Mouse (Mus musculus) limb, embryonic 14.5 days (tissue): ENCODE measurements at regions not wholly inside any gene's neighbourhood (a gene's known extent, or its start where the extent isn't known, plus 50 kb on each side); places are given as distances from the start of the nearest gene placed in this dataset.

Experiments
- ATAC-seq: fragments of 200-750 bp; cut with Nextera tagmentation; 2 replicates; pipeline ENCODE4 v1.8.0; 2017; ENCODE audit warnings: low read depth, moderate number of reproducible peaks, moderate TSS enrichment; ENCODE audit not compliant: low FRiP score
- DNase-seq: peaks from one replicate; pipeline ENCODE4 v3.0.0-alpha.2; 2015; ENCODE audit warnings: low spot score
- H3K27ac ChIP-seq: fragments of 300-500 bp; sonication (generic); replicated peaks from 2 replicates; pipeline ENCODE4 v1.5.1; 2014; ENCODE audit warnings: low read depth, mild to moderate bottlenecking, low read length, moderate library complexity, mixed read lengths
- H3K27me3 ChIP-seq: fragments of 300-500 bp; sonication (generic); 2 replicates; pipeline ENCODE4 v1.6.1; 2014; ENCODE audit warnings: low read length, mixed read lengths; ENCODE audit not compliant: control insufficient read depth, insufficient read depth
- H3K36me3 ChIP-seq: fragments of 300-500 bp; sonication (generic); 2 replicates; pipeline ENCODE4 v1.6.1; 2014; ENCODE audit warnings: mild to moderate bottlenecking, low read length, moderate library complexity, mixed read lengths; ENCODE audit not compliant: control insufficient read depth, insufficient read depth
- H3K4me1 ChIP-seq: fragments of 300-500 bp; sonication (generic); 2 replicates; pipeline ENCODE4 v1.6.1; 2014; ENCODE audit warnings: antibody characterized with exemption, low read length, mixed read lengths; ENCODE audit not compliant: control insufficient read depth, insufficient read depth
- H3K4me2 ChIP-seq: fragments of 300-500 bp; sonication (generic); replicated peaks from 2 replicates; pipeline ENCODE4 v1.6.1; 2014; ENCODE audit warnings: low read depth, mild to moderate bottlenecking, low read length, moderate library complexity; ENCODE audit not compliant: severe bottlenecking
- H3K4me3 ChIP-seq: fragments of 300-500 bp; sonication (generic); replicated peaks from 2 replicates; pipeline ENCODE4 v1.5.1; 2014; ENCODE audit warnings: low read length
- H3K9ac ChIP-seq: fragments of 300-500 bp; sonication (generic); 2 replicates; pipeline ENCODE4 v1.6.1; 2014; ENCODE audit warnings: mild to moderate bottlenecking, low read depth, low read length, moderate library complexity; ENCODE audit not compliant: severe bottlenecking
- H3K9me3 ChIP-seq: fragments of 300-500 bp; sonication (generic); 2 replicates; pipeline ENCODE4 v1.6.1; 2016; ENCODE audit warnings: low read length; ENCODE audit not compliant: control insufficient read depth
- POLR2A ChIP-seq: fragments of 200-500 bp; IDR thresholded peaks from 2 replicates; pipeline ENCODE4 v1.8.0; 2012; ENCODE audit warnings: inconsistent platforms, mild to moderate bottlenecking, moderate library complexity, borderline replicate concordance; ENCODE audit not compliant: insufficient read depth, insufficient read length; ENCODE audit errors: extremely low read depth
- WGBS: fragments of 180-500 bp; shearing (Covaris S2); extraction: QIAGEN DNeasy Blood & Tissue Kit; methylation state at CpG from one replicate; pipeline ENCODE4 v1.1.7; 2014; 5-methylcytosine and 5-hydroxymethylcytosine counted together

- no peaks in the 10 kb centered on the region for H3K4me1 ChIP-seq
- H3K27me3 ChIP-seq: no peaks in the 10 kb centered on the region
- no peaks in the 10 kb centered on the region for H3K9me3 ChIP-seq
- H3K4me3 ChIP-seq: no peak overlapping the region
- H3K4me2 ChIP-seq: no peak overlapping the region
- WGBS: 26% methylated on average over 2 of the region's 2 CpGs
- H3K27ac ChIP-seq: no peak overlapping the region
- H3K36me3 ChIP-seq: no peaks in the 10 kb centered on the region
- no peak for ATAC-seq
- no peak for TF ChIP-seq POLR2A
- DNase-seq: no peak
- H3K9ac ChIP-seq: no peak overlapping the region
These were observed 396.8 kb downstream of the Adra2a start for GRCm38 (mm10) chr19:54440713-54441112.

- DNase-seq: no peak
- Histone ChIP-seq H3K4me2 (no peak overlapping the region), H3K9me3 (no peaks in the 10 kb centered on the region), H3K27me3 (no peaks in the 10 kb centered on the region), H3K9ac (no peak overlapping the region), H3K4me3 (no peak overlapping the region), H3K27ac (no peak overlapping the region), H3K36me3 (no peaks in the 10 kb centered on the region), H3K4me1 (no peaks in the 10 kb centered on the region)
- no peak for ATAC-seq
- TF ChIP-seq POLR2A: no peak
- 64% methylated on average over 2 of the region's 2 CpGs for WGBS
These were observed 416.6 kb downstream of the Adra2a start for GRCm38 (mm10) chr19:54460426-54461170.

- WGBS: 79% methylated on average over 2 of the region's 2 CpGs
- no peak overlapping the region for H3K4me2 ChIP-seq
- H3K4me1 ChIP-seq: no peaks in the 10 kb centered on the region
- no peak overlapping the region for H3K27ac ChIP-seq
- H3K27me3 ChIP-seq: no peaks in the 10 kb centered on the region
- no peaks in the 10 kb centered on the region for H3K9me3 ChIP-seq
- no peak for TF ChIP-seq POLR2A
- DNase-seq (no peak), ATAC-seq (no peak)
- H3K4me3 ChIP-seq: no peak overlapping the region
- no peaks in the 10 kb centered on the region for H3K36me3 ChIP-seq
- no peak overlapping the region for H3K9ac ChIP-seq
These were observed 418.5 kb downstream of the Adra2a start for GRCm38 (mm10) chr19:54462480-54462879.

GRCm38 (mm10) chr19:54470034-54470433, 426.1 kb downstream of the Adra2a start:
- H3K4me1 ChIP-seq: no peaks in the 10 kb centered on the region
- 64% methylated on average over 5 of the region's 5 CpGs for WGBS
- no peaks in the 10 kb centered on the region for H3K9me3 ChIP-seq
- H3K27me3 ChIP-seq: no peaks in the 10 kb centered on the region
- DNase-seq (no peak), ATAC-seq (no peak)
- no peak for TF ChIP-seq POLR2A
- H3K4me3 ChIP-seq: no peak overlapping the region
- H3K27ac ChIP-seq: no peak overlapping the region
- no peak overlapping the region for H3K4me2 ChIP-seq
- H3K36me3 ChIP-seq: no peaks in the 10 kb centered on the region
- H3K9ac ChIP-seq: no peak overlapping the region

GRCm38 (mm10) chr19:54498066-54498465, 454.1 kb downstream of the Adra2a start:
- H3K36me3 ChIP-seq: no peaks in the 10 kb centered on the region
- H3K27me3 ChIP-seq: no peaks in the 10 kb centered on the region
- no peak overlapping the region for H3K4me3 ChIP-seq
- TF ChIP-seq POLR2A: no peak
- no peak overlapping the region for H3K4me2 ChIP-seq
- no peaks in the 10 kb centered on the region for H3K9me3 ChIP-seq
- H3K4me1 ChIP-seq: no peaks in the 10 kb centered on the region
- DNase-seq (no peak), ATAC-seq (no peak)
- WGBS: 74% methylated on average over 3 of the region's 3 CpGs
- H3K9ac ChIP-seq: no peak overlapping the region
- H3K27ac ChIP-seq: no peak overlapping the region
